Mouse (Mus musculus) thymus, adult 2 months (tissue): ENCODE measurements around the gene Antxr2. TPM values are rescaled to one million over a fixed set of nuclear protein-coding genes. Genes with fewer than 3 reads are reported as not detected.

Experiments
- DNase-seq: peaks from one replicate; pipeline ENCODE4 v3.0.0; 2021
- H3K27ac ChIP-seq: fragments of 200-500 bp; 2 replicates; pipeline ENCODE4 v1.5.1; 2012; ENCODE audit warnings: low read length, control low read depth; ENCODE audit not compliant: control insufficient read depth, insufficient read depth
- H3K27me3 ChIP-seq: fragments of 200-500 bp; 2 replicates; pipeline ENCODE4 v1.6.1; 2012; ENCODE audit warnings: mild to moderate bottlenecking, low read length, moderate library complexity, mixed read lengths; ENCODE audit not compliant: control insufficient read depth, insufficient read depth
- H3K36me3 ChIP-seq: fragments of 200-500 bp; 2 replicates; pipeline ENCODE4 v1.6.1; 2012; ENCODE audit warnings: mild to moderate bottlenecking, low read length, moderate library complexity; ENCODE audit not compliant: control insufficient read depth, insufficient read depth
- H3K4me1 ChIP-seq: fragments of 200-500 bp; replicated peaks from 2 replicates; pipeline ENCODE4 v1.6.1; 2012; ENCODE audit warnings: low read length; ENCODE audit not compliant: control insufficient read depth, insufficient read depth
- H3K4me3 ChIP-seq: fragments of 200-500 bp; 2 replicates; pipeline ENCODE4 v1.5.1; 2012; ENCODE audit warnings: mild to moderate bottlenecking, low read length, control low read depth, moderate library complexity; ENCODE audit not compliant: control insufficient read depth, insufficient read depth
- CTCF ChIP-seq: fragments of 200-500 bp; IDR thresholded peaks from 2 replicates; pipeline ENCODE4 v1.5.1; 2012; ENCODE audit warnings: mild to moderate bottlenecking, control low read depth, low read length, moderate library complexity, borderline replicate concordance; ENCODE audit not compliant: control insufficient read depth, poor library complexity, insufficient read depth; ENCODE audit errors: extremely low read depth
- POLR2A ChIP-seq: fragments of 200-500 bp; IDR thresholded peaks from 2 replicates; pipeline ENCODE4 v1.6.1; 2012; ENCODE audit warnings: mild to moderate bottlenecking, low read length, control low read depth, moderate library complexity; ENCODE audit not compliant: control insufficient read depth, poor library complexity, insufficient read depth; ENCODE audit errors: extremely low read depth
- WGBS: fragments of 180-500 bp; shearing (Covaris S2); methylation state at CpG from one replicate; pipeline ENCODE4 v1.1.7; 2018; 5-methylcytosine and 5-hydroxymethylcytosine counted together
- polyA plus RNA-seq: library from polyadenylated mRNA; depleted of rRNA; stranded (reverse); fragments of >200 nt; gene quantifications from 2 replicates; pipeline ENCODE4 v1.2.3, GENCODE M21; 2012; rRNA removed

Gene Antxr2
- 4.5 and 5.0 TPM in 2 replicates for polyA plus RNA-seq

GRCm38 (mm10) chr5:98030902-98031641 is at the start of gene Antxr2:
TSS of gene Antxr2 (minus strand) at chr5:98031043.
- Histone ChIP-seq H3K4me3 (peak within 1 kb of the TSS; percentile 80), H3K36me3 (no peaks in the 10 kb centered on the region), H3K27ac (no peak within 1 kb of the TSS), H3K4me1 (peaks cover 7% of the 10 kb centered on the region), H3K27me3 (no peaks in the 10 kb centered on the region)
- DNase-seq = peak; percentile 58
- no peak for TF ChIP-seq POLR2A
- TF ChIP-seq CTCF = no peak
- 4% methylated on average over 58 of the region's 58 CpGs for WGBS

GRCm38 (mm10) chr5:98076612-98077011 is 45.8 kb upstream of the Antxr2 start:
- no peak overlapping the region for H3K27ac ChIP-seq

GRCm38 (mm10) chr5:98069191-98069590 is 38.3 kb upstream of the Antxr2 start:
- WGBS = 93% methylated on average over 4 of the region's 4 CpGs
- Histone ChIP-seq H3K27ac (no peak overlapping the region), H3K27me3 (no peaks in the 10 kb centered on the region), H3K4me3 (no peak overlapping the region), H3K4me1 (no peaks in the 10 kb centered on the region), H3K36me3 (no peaks in the 10 kb centered on the region)
- no peak for DNase-seq
- TF ChIP-seq POLR2A (no peak), CTCF (no peak)

More at GRCm38 (mm10) chr5:98076612-98077011, 45.8 kb upstream of the Antxr2 start:
- WGBS = 62% methylated on average over 3 of the region's 3 CpGs
- Histone ChIP-seq H3K4me1 (no peaks in the 10 kb centered on the region), H3K4me3 (no peak overlapping the region), H3K36me3 (no peaks in the 10 kb centered on the region), H3K27me3 (no peaks in the 10 kb centered on the region)
- TF ChIP-seq POLR2A = no peak
- no peak for TF ChIP-seq CTCF
- DNase-seq = no peak

GRCm38 (mm10) chr5:98055275-98055674 is 24.4 kb upstream of the Antxr2 start:
- Histone ChIP-seq H3K27me3 (no peaks in the 10 kb centered on the region), H3K4me3 (no peak overlapping the region), H3K4me1 (no peaks in the 10 kb centered on the region), H3K27ac (no peak overlapping the region), H3K36me3 (no peaks in the 10 kb centered on the region)
- WGBS = 98% methylated on average over 6 of the region's 6 CpGs
- no peak for DNase-seq
- no peak for TF ChIP-seq POLR2A
- TF ChIP-seq CTCF = no peak

GRCm38 (mm10) chr5:98054834-98055233 is 24.0 kb upstream of the Antxr2 start:
- H3K27ac ChIP-seq = no peak overlapping the region
- no peaks in the 10 kb centered on the region for H3K27me3 ChIP-seq
- no peak overlapping the region for H3K4me3 ChIP-seq
- DNase-seq = no peak
- no peaks in the 10 kb centered on the region for H3K36me3 ChIP-seq
- no peak for TF ChIP-seq POLR2A
- no peak for TF ChIP-seq CTCF
- WGBS = 24% methylated on average over 1 of the region's 1 CpGs
- no peaks in the 10 kb centered on the region for H3K4me1 ChIP-seq

- Histone ChIP-seq H3K4me3 (no peak overlapping the region), H3K4me1 (peaks cover 6% of the 10 kb centered on the region), H3K27ac (no peak overlapping the region), H3K27me3 (no peaks in the 10 kb centered on the region), H3K36me3 (no peaks in the 10 kb centered on the region)
- DNase-seq = no peak
- TF ChIP-seq POLR2A (no peak), CTCF (no peak)
- WGBS = 92% methylated on average over 2 of the region's 2 CpGs
These were observed 4.1 kb upstream of the Antxr2 start for GRCm38 (mm10) chr5:98034928-98035327.
